Mouse (Mus musculus) embryonic fibroblast, embryonic 13.5 days (primary cell): ENCODE measurements at regions not wholly inside any gene's neighbourhood (a gene's known extent, or its start where the extent isn't known, plus 50 kb on each side); places are given as distances from the start of the nearest gene placed in this dataset.

Experiments used
- CTCF ChIP-seq: IDR thresholded peaks from 2 replicates; pipeline ENCODE4 v1.5.1; 2011; ENCODE audit warnings: mild to moderate bottlenecking, control low read depth, low read length, moderate library complexity, borderline replicate concordance; ENCODE audit not compliant: insufficient read depth
- POLR2A ChIP-seq: IDR thresholded peaks from 2 replicates; pipeline ENCODE4 v1.6.1; 2011; ENCODE audit warnings: low read depth, mild to moderate bottlenecking, control low read depth, low read length, moderate library complexity

DNA sequence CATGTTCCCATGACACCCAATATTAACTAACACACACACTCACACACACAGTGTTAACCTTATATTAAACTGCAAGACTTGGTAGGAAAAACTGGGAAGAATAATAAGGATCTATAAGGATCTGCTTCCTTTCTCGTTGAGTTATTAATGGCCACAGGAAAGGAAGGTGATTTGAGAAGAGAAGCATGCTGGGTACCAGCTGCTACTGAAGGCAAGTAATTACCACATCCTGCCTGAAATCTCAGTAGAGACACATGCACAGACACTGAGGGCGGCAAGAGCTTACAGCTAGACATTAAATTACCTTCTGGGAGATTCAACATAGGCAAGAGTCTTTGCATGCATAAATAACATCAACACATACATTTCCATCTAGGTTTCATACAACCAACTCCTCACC is 160.8 kb downstream of the Tpbg start:
- TF ChIP-seq CTCF (no peak), POLR2A (no peak)
